Mouse (Mus musculus) right cerebral cortex, postnatal 25 days (tissue): ENCODE measurements around the gene Mgarp.
"Not testable (repeated sequence)": the region's sequence is repeated elsewhere in the genome, so short reads cannot be mapped to it uniquely, and the experiment has no call there.

ENCODE experiments used
- DNase-seq: peaks from one replicate; pipeline ENCODE4 v3.0.0; 2022

Gene Mgarp

GRCm38 (mm10) chr3:51396219-51397068 lies at the start of gene Mgarp:
TSS of gene Mgarp (minus strand) at chr3:51396738.
- DNase-seq = no peak

- no peak for DNase-seq
Observed at GRCm38 (mm10) chr3:51434871-51435595, 38.5 kb upstream of the Mgarp start.

- not testable (repeated sequence) for DNase-seq
Observed at GRCm38 (mm10) chr3:51434364-51434763, 37.8 kb upstream of the Mgarp start.

- DNase-seq = no peak
Observed at GRCm38 (mm10) chr3:51425394-51425793, 28.9 kb upstream of the Mgarp start.

GRCm38 (mm10) chr3:51421921-51422320 lies 25.4 kb upstream of the Mgarp start:
- no peak for DNase-seq

- DNase-seq = no peak
Observed at GRCm38 (mm10) chr3:51417966-51418365, 21.4 kb upstream of the Mgarp start.

GRCm38 (mm10) chr3:51417485-51417884 lies 20.9 kb upstream of the Mgarp start:
- DNase-seq = no peak

GRCm38 (mm10) chr3:51417135-51417458 lies 20.6 kb upstream of the Mgarp start:
- DNase-seq = no peak

GRCm38 (mm10) chr3:51416364-51417134 lies 20.0 kb upstream of the Mgarp start:
- peak; percentile 70 for DNase-seq

GRCm38 (mm10) chr3:51416073-51416363 lies 19.5 kb upstream of the Mgarp start:
- no peak for DNase-seq

- DNase-seq = peak; percentile 97
Observed at GRCm38 (mm10) chr3:51415098-51416072, 18.8 kb upstream of the Mgarp start, which contains the start of gene Naa15. TSS of gene Naa15 (plus strand) at chr3:51415148.

- DNase-seq = no peak
Observed at GRCm38 (mm10) chr3:51413276-51413675, 16.7 kb upstream of the Mgarp start.

GRCm38 (mm10) chr3:51412457-51412856 lies 15.9 kb upstream of the Mgarp start:
- DNase-seq = no peak

- peak; percentile 93 for DNase-seq
Observed at GRCm38 (mm10) chr3:51408561-51409183, 12.1 kb upstream of the Mgarp start, which contains the start of gene Ndufc1. TSS of gene Ndufc1 (minus strand) at chr3:51408988.

GRCm38 (mm10) chr3:51407870-51408560 lies 11.5 kb upstream of the Mgarp start:
- peak; percentile 33 for DNase-seq

GRCm38 (mm10) chr3:51402628-51403027 lies 6.1 kb upstream of the Mgarp start:
- DNase-seq = no peak

- not testable (repeated sequence) for DNase-seq
Observed at GRCm38 (mm10) chr3:51402054-51402453, 5.5 kb upstream of the Mgarp start.

- no peak for DNase-seq
Observed at GRCm38 (mm10) chr3:51400682-51401081, 4.1 kb upstream of the Mgarp start.

GRCm38 (mm10) chr3:51399531-51399930 lies 3.0 kb upstream of the Mgarp start:
- DNase-seq = no peak

- DNase-seq = no peak
Observed at GRCm38 (mm10) chr3:51398667-51399066, 2.1 kb upstream of the Mgarp start.

GRCm38 (mm10) chr3:51397700-51398299 lies 1.3 kb upstream of the Mgarp start:
- DNase-seq = no peak
